Mouse (Mus musculus) left cerebral cortex, postnatal 25 days (tissue): ENCODE data around the gene Mpzl3. TPM values are rescaled to one million over a fixed set of nuclear protein-coding genes. Genes with fewer than 3 reads are reported as not detected.

ENCODE experiments used
- DNase-seq, 2 experiments: peaks; one replicate each; pipeline ENCODE4 v3.0.0; 2022; ENCODE audit warnings: low spot score in 2 of 2, mixed read lengths in 1 of 2
- intact Hi-C: fragments of 180-260 bp; cut with DNase I; formaldehyde crosslinking; loops from one replicate; pipeline ENCODE4 v1.15.1; 2025
- total RNA-seq, 2 experiments: library from RNA; stranded (reverse); gene quantifications; 2 replicates each; pipeline ENCODE4 v1.2.3; 2021

The Mpzl3 gene
- total RNA-seq, 2 experiments from 2014 or later = 4.0 to 6.4 TPM

DNA sequence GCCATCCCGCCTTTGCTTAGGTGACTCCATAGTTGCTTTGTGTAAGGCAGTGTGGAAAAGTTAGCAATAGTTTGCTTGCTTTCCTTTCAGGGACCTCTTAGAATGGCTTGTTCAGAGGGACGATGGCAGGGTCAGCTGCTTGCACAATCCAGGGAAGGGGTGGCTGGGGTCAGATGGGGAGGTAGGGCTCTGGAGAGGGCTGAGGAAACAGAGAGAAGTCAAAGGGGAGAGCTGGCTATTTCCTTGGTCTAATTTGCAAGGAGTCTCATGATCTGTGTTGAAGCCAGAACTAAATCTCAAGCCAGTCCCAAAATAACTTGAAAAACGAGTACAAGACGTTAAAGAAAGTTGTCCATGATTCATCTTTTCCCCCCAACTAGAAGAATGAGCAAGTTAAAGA, 37.7 kb downstream of the Mpzl3 start:
- intact Hi-C loops = no loop called here

DNA sequence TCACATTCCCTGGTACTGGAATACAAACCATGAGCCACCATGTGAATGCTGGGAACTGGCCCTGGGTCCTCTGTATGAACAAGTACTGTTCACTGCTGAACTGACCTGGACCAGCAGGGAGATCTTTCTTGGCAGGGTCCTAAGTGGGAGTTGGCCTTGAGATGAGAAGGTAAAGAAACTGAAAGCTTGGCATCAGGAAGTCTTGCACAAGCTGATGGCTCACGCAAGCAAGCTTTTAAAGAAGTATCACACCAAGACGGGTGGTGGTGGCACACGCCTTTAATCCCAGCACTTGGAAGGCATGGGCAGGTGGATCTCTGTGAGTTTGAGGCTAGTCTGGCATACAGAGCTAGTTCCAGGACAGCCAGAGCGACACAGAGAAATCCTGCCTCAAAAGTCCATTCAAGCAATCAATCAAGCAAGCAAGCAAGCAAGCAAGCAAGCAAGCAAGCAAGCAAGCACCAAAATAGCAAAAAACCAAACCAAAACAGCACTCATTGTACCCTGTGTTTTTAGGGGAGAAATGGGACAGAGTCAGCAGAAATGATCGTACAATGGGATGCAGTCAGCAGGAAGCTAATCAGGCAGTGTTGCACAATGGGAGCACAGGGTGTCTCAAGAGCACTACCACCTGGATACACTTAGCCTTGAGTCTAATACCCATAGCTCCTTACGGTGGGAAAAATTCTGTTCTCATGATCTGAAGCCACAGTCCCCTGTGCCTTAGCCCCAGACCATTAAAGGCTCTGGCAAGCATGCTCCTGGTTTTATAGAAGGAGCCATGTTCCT, 40.4 kb downstream of the Mpzl3 start:
- intact Hi-C loops = no loop called here
- DNase-seq = no peak

More for the DNA sequence above, 37.7 kb downstream of the Mpzl3 start:
- no peak for DNase-seq

DNA sequence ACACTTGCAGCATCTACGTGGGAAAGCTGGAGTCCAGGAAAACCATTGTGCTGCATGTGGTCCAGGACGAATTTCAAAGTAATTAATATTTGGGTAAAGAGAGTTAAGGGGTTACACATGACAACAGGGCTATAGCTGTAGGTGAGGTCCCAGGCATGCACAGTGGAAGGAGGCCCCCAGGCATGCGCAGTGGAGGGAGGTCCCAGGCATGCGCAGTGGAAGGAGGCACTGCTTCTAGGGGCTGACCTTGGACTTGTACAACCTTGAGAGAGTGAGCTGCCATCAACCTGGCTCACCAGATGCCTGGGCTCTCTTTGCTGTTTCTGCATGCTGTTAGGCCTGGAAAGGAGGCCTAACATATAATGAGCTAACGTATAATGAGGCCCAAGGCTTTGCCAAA, 42.9 kb downstream of the Mpzl3 start:
- no peak for DNase-seq
- intact Hi-C loops = no loop called here

DNA sequence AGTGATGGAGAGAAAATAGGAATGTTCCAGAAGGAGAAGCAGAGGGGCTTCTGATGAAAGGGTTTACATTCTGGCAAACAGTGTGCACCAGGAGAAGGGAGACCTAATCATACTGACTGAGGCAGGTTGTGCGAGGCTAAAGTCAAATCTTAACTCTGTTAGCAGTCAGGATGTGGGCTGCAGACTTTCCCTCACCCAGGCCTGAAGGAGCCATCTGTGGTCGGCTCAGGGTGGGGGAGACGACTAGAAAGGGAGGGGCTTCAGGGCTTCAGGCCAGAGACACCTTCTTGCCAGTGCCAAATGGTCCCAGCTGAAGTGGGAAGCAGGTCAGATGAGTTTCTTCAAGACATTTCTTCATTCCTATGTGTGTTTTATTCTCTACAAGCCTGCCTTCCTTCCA, 43.4 kb downstream of the Mpzl3 start:
- DNase-seq = no peak
- intact Hi-C loops = no loop called here

DNA sequence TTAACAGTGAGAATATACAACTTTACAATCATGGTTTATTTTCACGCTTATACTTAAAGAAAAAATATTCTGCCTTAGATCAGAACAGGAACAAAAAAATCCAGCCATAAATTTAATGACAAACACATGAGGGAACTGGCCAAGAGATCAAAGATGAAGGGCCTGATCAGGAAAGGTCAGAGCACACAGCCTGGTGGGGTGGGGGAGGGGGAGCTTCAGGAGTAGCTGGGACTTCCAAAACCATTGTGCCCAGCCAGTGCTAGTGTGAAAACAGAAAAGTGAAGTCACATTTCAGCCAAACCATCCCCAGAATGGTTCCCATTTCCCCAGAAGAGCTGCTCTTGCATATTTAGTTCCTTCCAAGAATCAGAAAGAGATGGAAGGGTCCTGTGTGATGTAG, 47.5 kb downstream of the Mpzl3 start:
- no peak for DNase-seq
- intact Hi-C loops = no loop called here

DNA sequence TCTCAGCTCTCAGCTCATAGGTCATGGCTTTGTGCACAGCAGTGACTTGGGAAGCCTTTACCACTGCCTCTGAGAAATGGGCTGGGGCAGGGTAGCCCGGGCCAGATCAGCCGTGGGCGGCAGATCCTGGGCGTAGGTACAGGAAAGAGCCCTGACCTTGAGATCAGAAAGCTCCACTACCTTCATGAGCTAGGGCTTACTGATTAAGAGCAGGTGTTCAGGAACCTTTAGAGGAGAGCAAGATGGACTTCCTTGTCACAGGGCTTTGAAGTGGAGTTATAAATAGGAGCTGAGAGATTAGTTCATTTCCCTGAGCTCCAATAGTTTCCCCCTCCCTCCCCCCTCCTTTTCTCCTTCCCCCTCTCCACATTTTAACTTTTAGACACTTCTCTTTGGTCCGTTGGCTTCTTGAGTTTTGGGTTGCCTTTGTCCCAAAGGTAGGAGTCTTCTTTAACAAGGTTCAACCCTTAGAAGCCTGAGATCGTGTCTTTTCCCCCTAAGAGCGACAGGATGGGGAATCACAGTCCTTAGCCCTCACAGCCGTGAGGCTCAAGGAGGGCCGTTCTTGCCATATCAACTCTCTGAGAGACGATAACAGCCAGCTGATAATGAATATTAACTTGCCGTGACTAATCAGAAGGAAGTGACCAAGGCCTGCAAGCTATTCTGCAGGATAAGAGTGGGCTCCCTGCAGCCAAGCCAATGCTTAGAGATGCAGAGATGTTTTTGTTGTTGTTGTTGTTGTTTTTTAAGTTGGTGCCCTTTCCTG, 48.4 kb downstream of the Mpzl3 start:
- no peak for DNase-seq
- intact Hi-C loops = no loop called here

DNA sequence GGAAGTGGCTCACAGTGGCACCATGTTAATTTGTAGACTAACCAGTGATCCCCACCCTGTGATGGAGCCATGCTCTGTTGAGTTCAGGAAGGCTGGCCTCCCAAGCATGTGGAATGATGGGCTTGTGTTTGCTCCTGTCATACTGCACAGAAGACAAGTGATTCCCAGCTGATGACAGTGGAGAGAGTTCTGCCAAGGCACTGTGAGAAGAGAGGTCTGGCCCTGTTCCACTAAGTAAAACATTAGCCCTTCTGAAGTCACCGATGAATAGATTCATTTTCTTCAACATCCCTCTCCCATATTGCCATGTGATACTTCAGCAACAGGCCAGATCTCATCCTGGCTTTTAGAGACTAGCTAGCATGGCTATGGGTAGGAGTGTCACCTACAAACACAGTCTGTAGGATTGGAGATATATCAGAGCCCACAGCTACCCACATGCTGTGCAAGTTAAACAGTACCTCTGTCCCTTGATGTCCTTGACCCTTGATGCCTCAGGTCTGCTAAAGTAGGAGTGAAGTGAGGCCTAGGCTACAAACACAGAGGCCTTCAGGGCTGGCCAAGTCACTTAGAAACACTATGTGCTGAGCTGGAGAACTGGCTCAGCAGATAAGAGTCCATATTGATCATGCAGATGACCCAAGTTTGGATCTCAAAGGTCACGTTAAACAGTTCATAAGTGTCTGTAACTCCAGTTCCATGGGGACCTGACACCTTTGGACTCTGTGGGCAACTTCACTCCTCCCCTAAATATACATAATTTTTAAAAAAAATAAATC, 50.8 kb downstream of the Mpzl3 start:
- intact Hi-C loops = no loop called here
- no peak for DNase-seq

DNA sequence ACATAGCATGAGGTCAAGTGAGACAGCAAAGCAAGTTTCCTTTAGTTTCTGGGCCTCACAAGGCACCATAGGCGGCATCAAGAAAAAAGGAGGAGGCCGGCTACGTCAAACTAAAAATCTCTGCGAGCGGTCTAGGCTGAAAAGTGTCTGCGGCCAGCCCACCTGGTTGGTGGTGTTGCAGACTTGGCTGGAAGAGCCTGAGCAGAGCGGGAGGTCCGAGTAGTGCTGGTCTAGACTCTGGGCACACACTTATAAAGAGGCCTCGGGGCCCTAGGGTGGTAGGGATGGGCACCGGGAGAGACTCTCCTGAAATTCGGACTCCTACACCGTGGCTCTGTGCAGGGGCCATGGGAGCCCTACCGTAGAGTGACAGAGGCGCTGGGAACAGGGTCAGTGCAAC, 60.7 kb downstream of the Mpzl3 start:
- intact Hi-C loops = no loop called here
- DNase-seq = peak; percentile 73 to 86

DNA sequence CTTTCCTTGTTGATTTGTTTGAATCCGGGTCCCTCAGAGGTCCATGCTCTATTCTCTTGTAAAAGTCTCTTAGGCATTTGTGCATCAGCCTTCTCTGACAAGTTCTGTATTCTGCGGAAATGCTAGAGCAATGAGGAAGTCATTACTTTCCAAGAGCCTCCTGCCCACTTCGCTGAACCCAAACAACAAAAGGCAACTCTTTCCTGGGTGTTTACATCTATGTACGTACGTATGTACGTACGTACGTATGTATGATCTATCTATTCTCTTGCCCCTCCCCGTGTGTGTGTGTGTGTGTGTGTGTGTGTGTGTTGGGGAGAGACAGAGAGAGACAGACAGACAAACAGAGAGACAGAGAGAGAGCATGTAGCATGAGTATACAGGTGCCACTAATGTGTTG, 61.8 kb downstream of the Mpzl3 start:
- intact Hi-C loops = no loop called here
- DNase-seq = no peak

DNA sequence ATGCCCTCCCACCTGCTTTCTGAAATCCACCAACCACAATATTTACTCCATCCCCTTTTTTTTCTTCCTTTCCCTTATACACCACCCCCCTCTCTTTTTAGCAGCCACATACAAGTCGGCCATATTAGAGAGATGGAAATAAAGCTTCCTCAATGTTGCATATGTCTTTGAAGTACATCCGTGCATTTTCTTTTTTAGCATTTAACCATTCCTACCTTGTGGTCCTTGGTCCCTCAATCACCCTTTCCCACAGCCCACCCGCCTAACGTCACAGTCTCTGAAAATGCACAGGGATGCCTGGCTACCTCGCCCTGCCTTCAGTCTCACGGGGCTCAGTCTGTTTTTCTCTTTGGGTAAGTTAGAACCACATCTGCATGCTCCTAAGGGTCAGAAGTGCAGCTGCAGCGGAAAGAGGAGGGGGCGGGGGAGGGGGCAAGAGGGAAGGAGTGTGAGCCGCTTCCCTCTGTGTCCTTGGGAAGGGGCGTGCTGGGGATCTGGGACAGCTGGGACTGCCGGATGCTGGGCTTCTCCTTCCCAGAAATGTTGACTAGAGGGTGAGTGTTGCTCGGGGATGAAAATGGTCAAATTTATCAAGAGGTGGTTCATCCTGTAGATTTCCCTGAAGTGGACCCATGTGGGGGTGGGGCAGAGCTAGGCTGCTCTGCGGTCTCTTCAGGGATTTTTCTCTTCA, 62.9 kb downstream of the Mpzl3 start, which contains the start of gene Scn2b:
TSS of gene Scn2b (plus strand) at position 42 of the 691 bp plus-strand sequence.
- intact Hi-C loops = no loop called here
- peak in 1 of 2 experiments; percentile 55 for DNase-seq

DNA sequence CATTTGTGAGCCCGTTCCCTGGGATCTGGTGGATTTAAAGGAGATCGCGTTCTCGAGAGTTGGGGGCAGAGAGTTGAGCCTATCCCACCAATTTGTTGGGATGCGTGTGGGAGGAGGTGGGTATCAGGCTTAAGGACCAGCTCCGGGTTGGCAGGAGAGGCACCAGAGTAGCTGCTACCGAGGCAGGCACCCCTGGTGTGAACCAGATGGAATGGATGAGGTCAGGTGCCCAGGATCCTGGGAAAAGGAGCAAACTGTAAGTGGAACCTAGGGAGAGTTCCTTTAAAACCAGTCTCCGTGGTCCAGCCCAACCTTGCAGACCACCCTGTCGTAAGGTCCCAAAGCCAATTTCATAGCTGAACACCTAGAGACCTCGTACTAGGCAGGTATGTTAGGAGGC, 63.6 kb downstream of the Mpzl3 start:
- intact Hi-C loops = no loop called here

DNA sequence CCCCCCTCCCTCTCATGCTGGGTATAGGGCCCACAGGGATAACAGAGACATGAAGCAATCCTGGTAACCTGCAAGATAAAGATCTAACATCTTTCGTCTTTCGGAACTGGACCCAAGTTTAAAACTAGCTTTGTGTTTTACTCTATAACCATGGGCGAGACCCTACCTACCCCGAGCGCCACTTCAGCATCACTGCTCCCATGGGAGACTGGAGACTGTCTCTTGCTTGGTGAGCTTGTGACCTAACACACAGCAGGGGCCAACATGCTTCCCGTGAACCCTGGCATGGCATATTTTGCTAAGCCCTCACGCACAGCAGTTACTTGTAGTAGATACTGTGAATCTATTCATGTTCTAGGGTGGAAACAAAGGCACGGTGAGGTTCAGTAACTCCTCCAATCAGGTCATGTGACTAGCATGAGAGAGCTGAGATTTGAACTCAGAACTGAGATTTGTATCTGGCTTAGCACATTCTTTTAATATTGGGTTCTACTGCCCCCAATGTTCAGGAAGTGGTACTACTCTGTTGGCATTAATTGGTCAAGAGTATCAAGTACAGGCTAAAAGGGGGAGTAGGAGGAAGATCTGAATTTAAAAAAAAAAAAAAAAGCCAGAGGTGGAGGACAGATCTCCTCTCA, 64.4 kb downstream of the Mpzl3 start:
- intact Hi-C loops = no loop called here
- no peak for DNase-seq

More for the DNA sequence above, 63.6 kb downstream of the Mpzl3 start:
- DNase-seq = no peak

DNA sequence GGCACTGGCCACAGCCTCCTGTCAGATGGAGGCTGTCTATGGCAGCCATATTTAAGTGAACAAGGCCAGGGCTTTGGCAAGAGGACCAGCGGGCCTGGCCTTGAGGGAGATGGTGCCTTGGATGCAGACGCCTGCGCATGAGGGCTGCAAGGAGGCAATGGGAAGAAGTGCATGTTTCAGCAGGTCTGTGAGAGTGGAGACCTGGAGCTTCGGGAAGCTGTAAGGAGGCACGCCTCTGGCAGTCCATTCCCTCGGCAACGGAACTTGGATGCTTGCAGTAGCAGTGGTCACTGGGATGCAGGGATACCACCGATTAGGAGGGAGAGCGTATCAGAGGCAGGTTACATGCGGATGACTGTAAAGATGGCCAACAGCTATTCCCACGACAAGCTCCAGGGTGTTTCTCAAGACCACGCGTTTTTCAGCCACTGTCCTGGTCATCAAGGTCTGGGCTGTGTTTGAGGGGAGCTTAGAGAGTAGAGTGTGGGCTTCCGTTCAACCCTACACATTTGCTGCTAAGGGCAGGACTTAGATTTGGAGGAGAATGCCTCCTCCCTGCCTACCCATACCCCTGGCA, 65.1 kb downstream of the Mpzl3 start:
- intact Hi-C loops = loop anchor here (2.0 to 5.0 kb wide), 3 partner anchors 27 to 267 kb away; partner anchors contain the start of gene Mpzl3
- DNase-seq = no peak

DNA sequence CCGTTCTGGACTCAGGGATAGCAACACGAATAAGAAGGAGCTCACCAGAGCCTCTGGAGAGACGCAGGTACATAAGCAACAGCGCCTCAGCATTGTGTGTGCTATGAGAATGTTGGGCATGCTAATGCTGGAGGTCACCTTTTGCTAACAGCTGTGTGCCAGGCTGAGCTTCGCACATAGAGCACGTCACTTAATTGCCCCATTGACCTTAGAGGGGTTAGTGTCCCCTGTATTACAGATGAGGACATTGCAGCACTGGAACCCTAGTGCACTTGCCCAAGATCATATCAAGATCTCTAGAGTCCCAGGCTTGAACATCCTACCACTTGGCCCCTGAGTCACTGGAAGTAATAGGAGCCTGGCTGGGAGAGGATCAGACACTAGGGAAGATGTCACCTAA, 65.6 kb downstream of the Mpzl3 start:
- intact Hi-C loops = loop anchor here (2.0 to 5.0 kb wide), 3 partner anchors 26 to 267 kb away; partner anchors contain the start of gene Mpzl3
- DNase-seq = no peak

DNA sequence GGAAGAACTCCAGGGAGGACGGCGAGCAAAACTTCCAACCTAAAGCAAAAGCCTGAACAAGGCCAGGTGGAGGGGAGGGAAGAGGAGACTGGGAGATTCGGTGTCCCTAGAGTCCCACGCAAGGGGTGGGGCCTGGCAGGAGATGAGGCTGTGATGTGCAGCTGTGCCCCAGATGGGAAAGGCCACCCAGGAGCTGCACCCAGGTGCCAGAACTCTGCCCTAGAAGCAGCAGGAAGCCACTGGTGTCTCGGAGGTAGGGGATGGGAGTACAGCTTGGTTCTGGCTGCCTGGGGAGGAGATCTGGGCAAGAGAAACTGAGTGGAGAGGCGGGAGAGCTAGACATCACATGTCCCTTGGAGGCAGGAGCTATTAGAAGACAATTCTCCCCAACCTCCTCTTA, 66.0 kb downstream of the Mpzl3 start:
- intact Hi-C loops = loop anchor here (2.0 to 5.0 kb wide), 3 partner anchors 26 to 266 kb away; partner anchors contain the start of gene Mpzl3
- DNase-seq = peak in 1 of 2 experiments; percentile 52

DNA sequence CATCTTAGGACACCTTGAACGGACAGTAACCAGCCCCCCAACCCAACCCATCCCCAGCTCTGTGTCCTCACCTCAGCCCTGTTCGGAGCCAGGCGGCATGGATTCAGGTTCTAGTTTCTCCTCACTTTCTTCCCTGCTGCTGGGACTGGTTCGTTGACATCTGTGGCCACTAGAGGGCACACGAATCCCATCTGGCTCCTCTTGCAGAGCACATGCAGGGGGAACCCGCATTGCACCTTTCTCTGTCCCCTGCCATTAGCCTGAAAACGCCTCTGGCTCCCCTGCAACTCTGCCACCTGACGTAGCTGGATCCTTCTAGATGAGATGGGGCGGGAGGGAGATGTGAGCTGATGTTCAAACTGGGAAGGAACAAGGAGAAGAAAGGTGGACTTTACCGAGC, 66.8 kb downstream of the Mpzl3 start:
- DNase-seq = peak; percentile 82 to 87
- intact Hi-C loops = loop anchor here (2.0 to 5.0 kb wide), 4 partner anchors 17 to 266 kb away; partner anchors contain the start of genes Mpzl3 and Scn4b

DNA sequence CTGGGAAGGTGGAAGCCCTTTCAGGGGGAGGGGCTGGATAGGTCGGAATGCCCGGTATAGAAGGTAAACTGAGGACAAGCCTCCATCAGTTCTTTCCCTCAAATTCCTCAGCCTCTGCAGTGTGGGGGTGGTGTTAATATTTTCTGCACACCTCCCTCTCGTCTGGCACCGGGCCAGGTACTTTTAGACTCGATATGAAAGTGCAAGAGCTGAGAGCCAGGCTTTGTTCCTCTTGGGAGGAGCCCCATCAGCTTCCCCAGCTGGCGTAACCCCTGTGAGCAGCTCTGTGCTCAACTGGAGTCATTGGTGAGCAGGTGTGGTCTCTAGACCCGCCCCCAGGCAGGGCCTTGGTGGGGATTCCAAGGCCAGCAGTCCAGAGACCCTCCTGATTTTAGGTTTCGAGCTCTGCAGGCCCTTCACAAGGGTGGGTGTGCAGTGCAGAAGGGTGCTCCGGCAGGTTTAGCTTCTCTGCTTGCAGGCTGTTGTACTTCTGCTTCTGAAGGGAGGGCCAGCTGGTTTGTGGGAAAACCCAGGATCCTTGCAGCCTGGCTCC, 67.3 kb downstream of the Mpzl3 start:
- peak; percentile 83 to 92 for DNase-seq
- intact Hi-C loops = loop anchor here (2.0 to 5.0 kb wide), 2 partner anchors 17 to 265 kb away; partner anchors contain the start of gene Scn4b

DNA sequence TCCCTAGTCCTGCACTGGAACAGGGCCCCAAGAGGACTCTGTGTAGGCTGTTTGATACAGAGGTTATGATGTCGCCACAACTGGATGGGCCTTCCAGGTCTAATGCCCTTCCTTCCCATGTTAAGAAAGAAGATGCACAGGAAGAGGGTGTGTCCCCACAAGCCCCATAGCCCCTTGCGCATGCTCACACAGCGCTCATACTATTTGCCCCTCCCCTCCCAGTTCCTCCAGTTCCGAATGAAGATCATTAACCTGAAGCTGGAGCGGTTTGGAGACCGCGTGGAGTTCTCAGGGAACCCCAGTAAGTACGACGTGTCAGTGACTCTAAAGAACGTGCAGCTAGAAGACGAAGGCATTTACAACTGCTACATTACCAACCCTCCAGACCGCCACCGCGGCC, 70.2 kb downstream of the Mpzl3 start:
- DNase-seq = no peak
- intact Hi-C loops = no loop called here
